Mouse (Mus musculus) spleen, adult 2 months (tissue): ENCODE results near the gene Rab3c.

Experiments used
- CTCF ChIP-seq: fragments of 200-500 bp; IDR thresholded peaks from 2 replicates; pipeline ENCODE4 v1.5.1; 2011; ENCODE audit warnings: mild to moderate bottlenecking, inconsistent platforms; ENCODE audit not compliant: insufficient read depth, insufficient read length, insufficient replicate concordance; ENCODE audit errors: extremely low read depth
- POLR2A ChIP-seq: fragments of 200-500 bp; IDR thresholded peaks from 2 replicates; pipeline ENCODE4 v1.6.1; 2011; ENCODE audit warnings: low read depth, low read length, inconsistent platforms

- TF ChIP-seq CTCF (peak; percentile 33; the same call in 1 of the 2 replicates), POLR2A (no peak)
Measured at GRCm38 (mm10) chr13:110062835-110063411, 217.9 kb downstream of the Rab3c start.
